In genomic region chr5:30818758-30819309, GRCm38 (mm10) we compare ENCODE assay signal across 21 mouse cellular contexts. TPM values are rescaled to one million over a fixed set of nuclear protein-coding genes. Genes with fewer than 3 reads are reported as not detected.
A peak's percentile ranks its signal among the peaks of the same experiment; 100 is the strongest.
DNase-seq lines count a peak whose midpoint lies in the region; ATAC-seq and TF ChIP-seq lines count a peak whose summit lies in the region.
"Had no signal": no experiment of that assay in that cellular context is flagged by ENCODE, and none has a peak within 500 bp of the region (broad histone marks: within the 10 kb centered on the region; RNA-seq: fewer than 3 reads in every experiment).

No protein-coding gene starts in this region.

- no peaks in the 10 kb centered on the region for H3K9me3 ChIP-seq in kidney, embryonic 15.5 days (replicated peaks)
- no peaks in the 10 kb centered on the region for H3K9me3 ChIP-seq in liver, postnatal 0 days (ENCODE audit: low read length)
- H3K9me3 ChIP-seq: heart, embryonic 10.5 days; hindbrain, embryonic 10.5 days; liver, embryonic 12.5 days had no signal

- no peak overlapping the region for H3K9ac ChIP-seq in kidney, embryonic 15.5 days
- H3K9ac ChIP-seq in liver, postnatal 0 days (replicated peaks): no peak overlapping the region
- H3K9ac ChIP-seq: liver, embryonic 12.5 days; lung, embryonic 14.5 days had no signal

- intact Hi-C loops in gastrocnemius, adult 2 months (cut with DNase I): no loop called here

- TF ChIP-seq CTCF in gastrocnemius, adult 2 months (IDR thresholded peaks at IDR 0.05): no peak
- TF ChIP-seq CTCF in liver, postnatal 0 days (IDR thresholded peaks at IDR 0.05; ENCODE audit: low read depth): no peak

- 78% methylated on average over 8 of the region's 8 CpGs for WGBS in kidney, embryonic 15.5 days
- WGBS in liver, postnatal 0 days (ENCODE audit: insufficient replicate concordance): 71% methylated on average over 8 of the region's 8 CpGs

- H3K4me1 ChIP-seq in kidney, embryonic 15.5 days: peaks cover 21% of the 10 kb centered on the region
- peaks cover 5% of the 10 kb centered on the region for H3K4me1 ChIP-seq in liver, postnatal 0 days (ENCODE audit: insufficient read depth)

- peak; percentile 47 for DNase-seq in gastrocnemius, adult 2 months
- DNase-seq in gastrocnemius, postnatal 10 days: no peak
- peak; percentile 58 for DNase-seq in kidney, adult 9 months
- DNase-seq in liver, postnatal 0 days: no peak
- no peak for DNase-seq in liver
- DNase-seq in telencephalon, adult 2 months (ENCODE audit: low read depth, low spot score): peak; percentile 41
- DNase-seq in cerebellum, postnatal 4 days (ENCODE audit: low spot score in 2 of 2): no peak
- DNase-seq: adrenal gland, adult 8-10 months; embryo, embryonic 11 days; lung, embryonic 14.5 days; lung, postnatal 36 days; thymus, postnatal 36 days had no signal

- H3K27ac ChIP-seq in gastrocnemius, adult 2 months: peak overlapping the region; percentile 36; the same call in 1 of the 2 replicates
- no peak overlapping the region for H3K27ac ChIP-seq in kidney, embryonic 15.5 days
- H3K27ac ChIP-seq in liver, postnatal 0 days (ENCODE audit: low read depth): peak overlapping the region; percentile 29; the same call in 1 of the 2 replicates
- H3K27ac ChIP-seq: heart, embryonic 10.5 days; hindbrain, embryonic 10.5 days; liver, embryonic 12.5 days had no signal

- ATAC-seq in kidney, embryonic 15.5 days (replicated peaks; ENCODE audit: low FRiP score): no peak
- ATAC-seq in liver, postnatal 0 days: peak; percentile 56
- ATAC-seq: CD4-positive, CD25-positive, alpha-beta regulatory T cell, adult 4 months; forebrain, embryonic 16.5 days; liver, embryonic 12.5 days; midbrain, embryonic 16.5 days; Patski had no signal

- no peak for TF ChIP-seq EP300 in liver, postnatal 0 days (IDR thresholded peaks at IDR 0.05; ENCODE audit: low read depth)

- H3K4me2 ChIP-seq in kidney, embryonic 15.5 days: no peak overlapping the region
- no peak overlapping the region for H3K4me2 ChIP-seq in liver, postnatal 0 days (ENCODE audit: low read depth, low read length)
- H3K4me2 ChIP-seq: liver, embryonic 12.5 days; lung, embryonic 14.5 days had no signal

- no peaks in the 10 kb centered on the region for H3K27me3 ChIP-seq in kidney, embryonic 15.5 days
- peaks cover 9% of the 10 kb centered on the region; the same call in 1 of the 2 replicates for H3K27me3 ChIP-seq in liver, postnatal 0 days (ENCODE audit: insufficient read depth, low read length)
- H3K27me3 ChIP-seq: Patski had no signal

- H3K36me3 ChIP-seq in kidney, embryonic 15.5 days: no peaks in the 10 kb centered on the region
- H3K36me3 ChIP-seq in liver, postnatal 0 days (replicated peaks; ENCODE audit: insufficient read depth, low read length): no peaks in the 10 kb centered on the region
- H3K36me3 ChIP-seq: heart, embryonic 10.5 days; hindbrain, embryonic 10.5 days; liver, embryonic 12.5 days had no signal

- no peak overlapping the region for H3K4me3 ChIP-seq in gastrocnemius, adult 2 months
- no peak overlapping the region for H3K4me3 ChIP-seq in kidney, embryonic 15.5 days (replicated peaks)
- no peak overlapping the region for H3K4me3 ChIP-seq in liver, postnatal 0 days (ENCODE audit: low read depth, low read length)
- H3K4me3 ChIP-seq: heart, embryonic 10.5 days; hindbrain, embryonic 10.5 days; liver, embryonic 12.5 days had no signal

RNA-seq across cellular contexts. Expression of gene Mapre3, which starts 4.4 kb away (rescaled TPM):
- 10 to 100 TPM; 72.0 to 90.4 TPM for total RNA-seq in gastrocnemius, adult 2 months (2021)
- 10 to 100 TPM; 65.0 to 81.1 TPM for total RNA-seq in gastrocnemius, postnatal 10 days (2021)
- 22.4 and 23.6 TPM in 2 replicates for polyA plus RNA-seq in kidney, embryonic 15.5 days (2015; fragmentation: Nextera tagmentation; extraction: Ambion mirVana)
- 7.4 and 8.0 TPM in 2 replicates for polyA plus RNA-seq in liver, postnatal 0 days (2015; fragmentation: Nextera tagmentation; extraction: Ambion mirVana)
- total RNA-seq: megakaryocyte-erythroid progenitor cell, adult 5-6 weeks had no signal

RNA-seq across cellular contexts. Expression of gene Tmem214, which starts 49.0 kb away (rescaled TPM):
- 10 to 100 TPM; 28.8 to 31.2 TPM for total RNA-seq in gastrocnemius, adult 2 months (2021)
- 10 to 100 TPM; 40.4 to 46.9 TPM for total RNA-seq in gastrocnemius, postnatal 10 days (2021)
- 82.4 and 93.2 TPM in 2 replicates for polyA plus RNA-seq in kidney, embryonic 15.5 days (2015; fragmentation: Nextera tagmentation; extraction: Ambion mirVana)
- polyA plus RNA-seq in liver, postnatal 0 days (2015; fragmentation: Nextera tagmentation; extraction: Ambion mirVana): 32.1 and 33.0 TPM in 2 replicates

Comparison
In these comparisons a context has a peak if more than half of its experiments do, and no peak if none do; other contexts are left out.
1. DNase-seq: peak in gastrocnemius, adult 2 months (single experiment), kidney, adult 9 months (single experiment) and telencephalon, adult 2 months (single experiment); none in gastrocnemius, postnatal 10 days (single experiment), liver, postnatal 0 days (single experiment), liver (single experiment) and cerebellum, postnatal 4 days (0 of 2).